16 mouse cellular contexts compared by ENCODE assay signal in the genomic region with DNA sequence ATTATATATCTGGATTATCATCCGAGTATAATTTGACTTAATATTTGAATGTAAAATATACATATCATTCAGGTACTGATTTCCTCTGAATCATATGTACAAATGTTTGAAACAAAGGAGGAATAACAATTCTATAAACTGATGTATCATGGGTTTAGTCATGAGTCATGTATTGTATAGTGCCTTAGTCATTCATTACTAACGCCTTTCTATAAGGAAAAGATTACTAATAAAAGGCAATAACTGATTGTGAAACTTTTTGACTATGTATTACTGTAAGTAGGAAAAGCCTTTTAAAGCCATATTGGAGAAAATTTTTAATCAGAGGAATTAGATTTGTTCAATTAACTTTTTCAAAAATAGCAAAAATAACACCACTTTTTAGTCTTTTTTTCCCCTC.
"Had no signal": no experiment of that assay in that cellular context is flagged by ENCODE, and none has a peak within 500 bp of the region (broad histone marks: within the 10 kb centered on the region; RNA-seq: fewer than 3 reads in every experiment).

No protein-coding gene starts in this region.

- DNase-seq: lung, adult 2 months; lung, postnatal 14 days; lung, postnatal 36 days; right cerebral cortex, postnatal 14 days; spleen, adult 18-20 months; thymus, adult 18-20 months; thymus, postnatal 14 days; thymus, postnatal 36 days had no signal

- H3K4me1 ChIP-seq: lung, embryonic 15.5 days; midbrain, embryonic 13.5 days; midbrain, embryonic 15.5 days; neural tube, embryonic 12.5 days had no signal

- H3K27ac ChIP-seq: lung, embryonic 15.5 days; macrophage; midbrain, embryonic 13.5 days; midbrain, embryonic 15.5 days; neural tube, embryonic 12.5 days had no signal

- H3K9me3 ChIP-seq: lung, embryonic 15.5 days; megakaryocyte, embryonic 14.5 days; midbrain, embryonic 13.5 days; midbrain, embryonic 15.5 days; neural tube, embryonic 12.5 days had no signal

- H3K36me3 ChIP-seq: lung, embryonic 15.5 days; midbrain, embryonic 15.5 days; neural tube, embryonic 12.5 days had no signal

- H3K4me3 ChIP-seq: lung, embryonic 15.5 days; megakaryocyte, embryonic 14.5 days; midbrain, embryonic 13.5 days; midbrain, embryonic 15.5 days; neural tube, embryonic 12.5 days had no signal

- H3K27me3 ChIP-seq: lung, embryonic 15.5 days; megakaryocyte, embryonic 14.5 days; midbrain, embryonic 13.5 days; midbrain, embryonic 15.5 days; neural tube, embryonic 12.5 days had no signal

- H3K9ac ChIP-seq: lung, embryonic 15.5 days; midbrain, embryonic 13.5 days; midbrain, embryonic 15.5 days; neural tube, embryonic 12.5 days had no signal

- H3K4me2 ChIP-seq: lung, embryonic 15.5 days; midbrain, embryonic 11.5 days; midbrain, embryonic 13.5 days; midbrain, embryonic 15.5 days; neural tube, embryonic 12.5 days had no signal

- ATAC-seq: lung, postnatal 0 days; midbrain, embryonic 13.5 days; midbrain, embryonic 15.5 days had no signal
